Mouse (Mus musculus) embryonic fibroblast, embryonic 13.5 days (primary cell): ENCODE data around the gene Kalrn.

ENCODE experiments used
- CTCF ChIP-seq: IDR thresholded peaks from 2 replicates; pipeline ENCODE4 v1.5.1; 2011; ENCODE audit warnings: mild to moderate bottlenecking, control low read depth, low read length, moderate library complexity, borderline replicate concordance; ENCODE audit not compliant: insufficient read depth
- POLR2A ChIP-seq: IDR thresholded peaks from 2 replicates; pipeline ENCODE4 v1.6.1; 2011; ENCODE audit warnings: low read depth, mild to moderate bottlenecking, control low read depth, low read length, moderate library complexity

GRCm38 (mm10) chr16:34046268-34047005 lies 526.9 kb downstream of the Kalrn start:
- TF ChIP-seq CTCF (no peak), POLR2A (no peak)
